Mouse (Mus musculus) lung, postnatal 0 days (tissue): ENCODE results near the gene Ppil4. TPM values are rescaled to one million over a fixed set of nuclear protein-coding genes. Genes with fewer than 3 reads are reported as not detected.

Experiments
- ATAC-seq: fragments of 200-750 bp; cut with Nextera tagmentation; 2 replicates; pipeline ENCODE4 v1.8.0; 2017; ENCODE audit warnings: moderate library complexity
- DNase-seq: peaks from one replicate; pipeline ENCODE4 v3.0.0-alpha.2; 2016; ENCODE audit warnings: low spot score
- H3K27ac ChIP-seq: fragments of 300-500 bp; sonication (generic); 2 replicates; pipeline ENCODE4 v1.5.1; 2014; ENCODE audit warnings: antibody characterized with exemption, mild to moderate bottlenecking, low read length, mixed read lengths
- H3K27me3 ChIP-seq: fragments of 300-500 bp; sonication (generic); replicated peaks from 2 replicates; pipeline ENCODE4 v1.6.1; 2014; ENCODE audit warnings: low read length, mixed read lengths; ENCODE audit not compliant: insufficient read depth
- H3K36me3 ChIP-seq: fragments of 300-500 bp; sonication (generic); 2 replicates; pipeline ENCODE4 v1.6.1; 2014; ENCODE audit warnings: low read length, mixed read lengths; ENCODE audit not compliant: insufficient read depth
- H3K4me1 ChIP-seq: fragments of 300-500 bp; sonication (generic); 2 replicates; pipeline ENCODE4 v1.6.1; 2014; ENCODE audit warnings: antibody characterized with exemption, low read depth, low read length, mixed read lengths; ENCODE audit not compliant: insufficient read depth
- H3K4me2 ChIP-seq: fragments of 300-500 bp; sonication (generic); replicated peaks from 2 replicates; pipeline ENCODE4 v1.6.1; 2014; ENCODE audit warnings: low read depth, mild to moderate bottlenecking, low read length, moderate library complexity, mixed read lengths
- H3K4me3 ChIP-seq: fragments of 300-500 bp; sonication (generic); 2 replicates; pipeline ENCODE4 v1.5.1; 2014; ENCODE audit warnings: low read depth, low read length
- H3K9ac ChIP-seq: fragments of 300-500 bp; sonication (generic); replicated peaks from 2 replicates; pipeline ENCODE4 v1.6.1; 2014; ENCODE audit warnings: low read depth, mild to moderate bottlenecking
- H3K9me3 ChIP-seq: fragments of 300-500 bp; sonication (generic); 2 replicates; pipeline ENCODE4 v1.6.1; 2016; ENCODE audit warnings: low read length, mixed read lengths
- CTCF ChIP-seq: IDR thresholded peaks from 2 replicates; pipeline ENCODE4 v1.5.1; 2016; ENCODE audit warnings: antibody characterized with exemption, mild to moderate bottlenecking
- EP300 ChIP-seq: IDR thresholded peaks from 2 replicates; pipeline ENCODE4 v1.6.1; 2016; ENCODE audit warnings: antibody characterized with exemption, mild to moderate bottlenecking, control low read depth
- WGBS: fragments of 180-500 bp; shearing (Covaris S2); extraction: QIAGEN DNeasy Blood & Tissue Kit; methylation state at CpG from one replicate; pipeline ENCODE4 v1.1.7; 2014; 5-methylcytosine and 5-hydroxymethylcytosine counted together
- polyA plus RNA-seq: library from polyadenylated mRNA; unstranded; fragments of >200 nt; fragmentation: Nextera tagmentation; extraction: Ambion mirVana; gene quantifications from 2 replicates; pipeline ENCODE4 v1.2.1, GENCODE M21; 2015

Gene Ppil4
- polyA plus RNA-seq, 1 experiment from 2014 or later = 30.6 TPM

- DNase-seq = peak; percentile 13
- peaks cover 5% of the 10 kb centered on the region; the same call in 1 of the 2 replicates for H3K4me1 ChIP-seq
- under 1% methylated on average over 10 of the region's 10 CpGs for WGBS
- peak overlapping the region; percentile 67 for H3K27ac ChIP-seq
- H3K27me3 ChIP-seq = no peaks in the 10 kb centered on the region
- H3K9ac ChIP-seq = peak overlapping the region; percentile 81
- H3K4me3 ChIP-seq = peak overlapping the region; percentile 78
- H3K36me3 ChIP-seq = no peaks in the 10 kb centered on the region
- no peaks in the 10 kb centered on the region for H3K9me3 ChIP-seq
- peak overlapping the region; percentile 54 for H3K4me2 ChIP-seq
- peak; percentile 37 for ATAC-seq
- TF ChIP-seq CTCF = no peak
- no peak for TF ChIP-seq EP300
These were observed 389 bp upstream of the Ppil4 start for GRCm38 (mm10) chr10:7792254-7792750.

GRCm38 (mm10) chr10:7801258-7801657, 8.6 kb downstream of the Ppil4 start:
- WGBS = 85% methylated on average over 3 of the region's 3 CpGs
- H3K27ac ChIP-seq = no peak overlapping the region
- H3K4me1 ChIP-seq = no peaks in the 10 kb centered on the region
- DNase-seq (no peak), ATAC-seq (no peak)
- H3K27me3 ChIP-seq = no peaks in the 10 kb centered on the region
- H3K4me2 ChIP-seq = no peak overlapping the region
- TF ChIP-seq EP300 (no peak), CTCF (no peak)
- peaks cover 48% of the 10 kb centered on the region for H3K36me3 ChIP-seq
- H3K4me3 ChIP-seq = no peak overlapping the region
- H3K9ac ChIP-seq = no peak overlapping the region
- no peaks in the 10 kb centered on the region for H3K9me3 ChIP-seq

GRCm38 (mm10) chr10:7802519-7803140, 9.9 kb downstream of the Ppil4 start:
- Histone ChIP-seq H3K27ac (no peak overlapping the region), H3K4me1 (no peaks in the 10 kb centered on the region), H3K36me3 (peaks cover 48% of the 10 kb centered on the region), H3K9ac (no peak overlapping the region), H3K27me3 (no peaks in the 10 kb centered on the region), H3K9me3 (no peaks in the 10 kb centered on the region), H3K4me2 (no peak overlapping the region), H3K4me3 (no peak overlapping the region)
- WGBS = 86% methylated on average over 2 of the region's 2 CpGs
- no peak for ATAC-seq
- no peak for DNase-seq
- TF ChIP-seq CTCF (no peak), EP300 (no peak)

GRCm38 (mm10) chr10:7809937-7810336, 17.2 kb downstream of the Ppil4 start:
- Histone ChIP-seq H3K4me3 (no peak overlapping the region), H3K27ac (no peak overlapping the region), H3K27me3 (no peaks in the 10 kb centered on the region), H3K9ac (no peak overlapping the region), H3K4me1 (no peaks in the 10 kb centered on the region), H3K9me3 (no peaks in the 10 kb centered on the region), H3K36me3 (peaks cover 23% of the 10 kb centered on the region), H3K4me2 (no peak overlapping the region)
- TF ChIP-seq EP300 = no peak
- TF ChIP-seq CTCF = peak; percentile 76
- DNase-seq (peak; percentile 79), ATAC-seq (peak; percentile 21; the same call in 1 of the 2 replicates)
- WGBS = 35% methylated on average over 2 of the region's 2 CpGs

GRCm38 (mm10) chr10:7816476-7816875, 23.8 kb downstream of the Ppil4 start:
- TF ChIP-seq CTCF (no peak), EP300 (no peak)
- Histone ChIP-seq H3K27me3 (no peaks in the 10 kb centered on the region), H3K9ac (no peak overlapping the region), H3K36me3 (peaks cover 21% of the 10 kb centered on the region), H3K4me2 (no peak overlapping the region), H3K9me3 (no peaks in the 10 kb centered on the region), H3K27ac (no peak overlapping the region), H3K4me1 (no peaks in the 10 kb centered on the region), H3K4me3 (no peak overlapping the region)
- DNase-seq (no peak), ATAC-seq (no peak)
- 74% methylated on average over 2 of the region's 2 CpGs for WGBS

GRCm38 (mm10) chr10:7818676-7819075, 26.0 kb downstream of the Ppil4 start:
- ATAC-seq = no peak
- Histone ChIP-seq H3K4me3 (no peak overlapping the region), H3K4me1 (no peaks in the 10 kb centered on the region), H3K27ac (no peak overlapping the region), H3K27me3 (no peaks in the 10 kb centered on the region), H3K4me2 (no peak overlapping the region), H3K9ac (no peak overlapping the region), H3K36me3 (peaks cover 29% of the 10 kb centered on the region), H3K9me3 (no peaks in the 10 kb centered on the region)
- WGBS = 85% methylated on average over 4 of the region's 4 CpGs
- DNase-seq = no peak
- TF ChIP-seq EP300 = no peak
- no peak for TF ChIP-seq CTCF
